Mouse (Mus musculus) T-helper 17 cell (primary cell): ENCODE data around the gene Rpl29.

Source experiments
- in situ Hi-C, 2 experiments: fragments of 300-600 bp; cut with MboI, MseI; formaldehyde crosslinking; loops; 1 replicate in 1 of 2; 2 replicates in 1 of 2; pipeline ENCODE4 v1.15.1; 2025; ENCODE audit warnings: high pct_unique_total_duplicates in 2 of 2

Rpl29 gene

DNA sequence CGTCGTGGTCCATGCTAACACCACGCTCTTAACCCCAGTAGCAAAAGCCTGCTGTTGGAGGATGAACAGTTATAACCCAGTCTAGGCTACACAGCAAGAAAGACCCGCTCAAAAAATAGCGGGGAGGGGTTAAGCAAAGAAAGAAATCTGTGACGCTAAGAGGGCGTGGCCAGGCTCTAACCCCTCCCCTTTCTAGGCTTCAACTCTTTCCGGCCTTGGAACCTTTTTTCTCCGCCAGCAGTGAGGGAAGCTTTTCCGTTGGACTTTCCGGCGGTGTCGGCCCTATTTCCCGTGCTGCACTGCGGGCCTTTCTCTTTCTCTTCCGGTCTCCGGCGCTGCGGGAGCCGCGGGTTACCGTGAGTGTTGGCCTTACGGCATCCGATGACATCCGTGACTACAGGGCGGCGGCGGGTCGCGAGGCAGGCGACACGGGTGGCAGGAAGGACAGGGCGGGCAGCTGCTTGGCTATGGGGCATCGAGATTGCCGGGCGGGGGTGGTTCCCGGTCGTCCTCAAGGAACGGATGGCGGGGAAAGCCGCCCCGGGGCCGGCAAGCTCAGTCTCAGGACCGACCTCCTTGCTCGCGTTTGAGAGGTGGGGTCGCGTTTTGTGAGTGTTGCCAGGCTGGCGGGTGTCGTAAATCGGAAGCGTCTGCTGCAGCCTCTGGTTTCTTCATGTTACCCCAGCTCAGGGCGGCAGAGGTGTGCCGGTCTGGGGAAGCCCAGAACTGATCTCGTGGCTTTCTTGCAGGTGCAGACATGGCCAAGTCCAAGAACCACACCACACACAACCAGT lies at the start of gene Rpl29:
TSS of gene Rpl29 (plus strand) at position 234 of the 794 bp plus-strand sequence.
- in situ Hi-C loops: loop anchor here (5.0 to 25.0 kb wide), 4 partner anchors 62 to 942 kb away; partner anchors contain the start of genes Dusp7 (in 1 of the 2), Ppm1m (in 1 of the 2) and Wdr82 (in 1 of the 2)

GRCm38 (mm10) chr9:106386181-106386864 lies 42.9 kb upstream of the Rpl29 start:
- in situ Hi-C loops: no loop called here

GRCm38 (mm10) chr9:106392828-106393527 lies 36.3 kb upstream of the Rpl29 start:
- in situ Hi-C loops: no loop called here

DNA sequence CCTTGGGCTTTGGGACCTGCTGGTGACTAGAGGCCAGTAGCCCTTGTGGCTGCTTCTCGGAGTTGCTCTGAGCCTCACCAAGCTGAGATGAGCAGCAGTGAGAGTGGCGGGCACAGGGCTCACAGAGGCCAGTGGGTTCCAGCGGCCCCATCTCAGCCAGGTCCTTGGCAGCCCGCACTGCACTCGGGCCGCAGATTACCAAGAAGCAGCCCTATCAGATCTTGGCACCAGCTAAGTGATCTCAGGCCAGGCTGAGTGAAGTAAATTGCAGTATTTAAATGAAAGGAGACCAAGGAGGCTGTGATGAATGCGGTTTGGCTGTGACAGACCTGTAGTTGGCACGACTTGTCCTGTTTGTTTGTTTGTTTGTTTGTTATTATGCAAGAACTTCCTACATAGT lies 35.7 kb upstream of the Rpl29 start:
- in situ Hi-C loops: no loop called here

- in situ Hi-C loops: no loop called here
Measured at GRCm38 (mm10) chr9:106394649-106395602, 34.3 kb upstream of the Rpl29 start.

GRCm38 (mm10) chr9:106397733-106398132 lies 31.5 kb upstream of the Rpl29 start:
- in situ Hi-C loops: no loop called here

GRCm38 (mm10) chr9:106398667-106399311 lies 30.5 kb upstream of the Rpl29 start:
- in situ Hi-C loops: no loop called here

GRCm38 (mm10) chr9:106399808-106400207 lies 29.4 kb upstream of the Rpl29 start:
- in situ Hi-C loops: no loop called here

DNA sequence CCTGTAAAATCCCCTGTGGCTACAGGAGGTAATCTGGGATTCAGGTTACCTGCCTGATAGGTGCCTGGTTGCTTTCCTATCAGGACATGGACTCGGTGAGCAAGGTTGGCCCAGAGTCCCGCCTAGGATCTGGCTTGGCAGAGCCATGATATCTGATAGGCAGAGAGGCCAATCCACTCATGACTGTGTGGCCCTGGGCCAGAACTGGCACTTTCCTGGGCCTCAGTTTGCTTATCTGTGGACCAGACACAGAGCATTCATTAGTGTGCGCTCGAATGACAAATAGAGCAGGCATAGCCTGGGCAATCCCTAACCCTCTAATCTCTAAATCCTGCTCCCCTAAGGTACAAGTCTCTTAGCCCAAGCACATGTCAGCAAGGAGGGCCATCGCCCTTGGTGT lies 27.1 kb upstream of the Rpl29 start:
- in situ Hi-C loops: no loop called here

GRCm38 (mm10) chr9:106402607-106403375 lies 26.5 kb upstream of the Rpl29 start:
- in situ Hi-C loops: no loop called here

- in situ Hi-C loops: no loop called here
Measured at GRCm38 (mm10) chr9:106405275-106405674, 24.0 kb upstream of the Rpl29 start.

GRCm38 (mm10) chr9:106406443-106407078 lies 22.7 kb upstream of the Rpl29 start:
- in situ Hi-C loops: no loop called here

GRCm38 (mm10) chr9:106409096-106409495 lies 20.2 kb upstream of the Rpl29 start:
- in situ Hi-C loops: no loop called here

GRCm38 (mm10) chr9:106410086-106410650 lies 19.1 kb upstream of the Rpl29 start:
- in situ Hi-C loops: no loop called here

DNA sequence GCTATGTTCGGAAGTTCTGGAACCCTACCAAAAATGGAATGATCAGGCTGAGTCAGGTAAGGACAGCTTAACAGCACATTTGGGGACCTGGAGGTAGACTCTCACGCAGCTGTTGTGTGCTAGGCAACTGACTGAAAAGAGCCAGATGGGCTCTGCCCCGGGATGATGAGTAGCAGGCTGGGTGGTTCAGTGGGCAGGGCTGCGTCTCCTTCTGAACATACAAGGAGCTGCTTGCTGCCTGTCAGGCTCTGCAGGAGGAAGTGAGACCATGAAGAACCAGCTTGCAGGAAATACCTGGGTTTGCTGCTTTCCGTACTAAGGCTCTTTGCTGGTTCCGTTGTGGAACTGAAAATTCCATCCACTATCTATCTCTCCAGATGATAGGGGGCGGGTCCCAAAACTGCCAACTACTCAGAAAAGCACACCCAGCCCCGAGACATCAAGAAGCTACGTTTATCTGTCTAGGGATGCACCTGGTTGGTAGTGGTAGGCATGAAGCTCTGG lies 18.1 kb upstream of the Rpl29 start:
- in situ Hi-C loops: no loop called here

DNA sequence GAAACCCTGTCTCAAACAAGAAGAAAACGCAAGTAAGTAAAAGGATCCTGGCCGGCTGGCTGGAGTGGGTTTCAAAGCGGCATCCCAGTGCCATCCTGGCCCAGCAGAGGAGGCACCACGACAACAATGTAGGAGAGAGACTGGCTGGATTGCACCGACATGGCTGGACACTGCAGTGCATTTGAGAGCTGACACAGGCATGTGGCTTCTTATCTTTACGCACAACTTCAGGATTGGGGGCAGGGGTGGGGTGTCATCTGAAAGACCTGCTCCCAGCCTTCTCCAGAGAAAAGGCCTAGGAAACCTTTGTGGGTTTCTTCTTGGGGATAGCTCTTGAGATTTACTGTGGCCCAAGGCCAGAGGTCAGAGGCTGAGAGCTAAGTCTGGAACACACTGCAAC lies 17.5 kb upstream of the Rpl29 start:
- in situ Hi-C loops: no loop called here

- in situ Hi-C loops: no loop called here
Measured at GRCm38 (mm10) chr9:106412210-106412609, 17.0 kb upstream of the Rpl29 start.

- in situ Hi-C loops: no loop called here
Measured at GRCm38 (mm10) chr9:106413606-106414005, 15.6 kb upstream of the Rpl29 start.

DNA sequence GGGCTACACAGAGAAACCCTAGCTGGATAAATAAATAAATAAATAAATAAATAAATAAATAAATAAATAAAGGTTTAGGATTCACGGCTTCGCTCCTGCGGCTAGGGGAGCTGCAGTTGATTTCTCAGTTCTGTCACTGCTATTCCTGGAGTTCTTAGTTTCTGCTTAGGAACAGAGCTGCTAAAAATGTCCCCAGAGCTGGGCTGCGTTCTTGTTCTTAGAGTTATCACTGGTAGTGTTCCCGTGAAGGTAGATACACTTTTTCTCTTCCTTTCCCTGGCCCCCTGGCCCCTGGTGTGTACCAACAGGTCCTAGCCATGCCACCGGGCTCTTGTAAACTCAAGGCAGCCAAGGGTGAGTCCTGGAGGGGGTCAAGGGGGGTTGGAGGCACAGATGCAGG lies 12.4 kb upstream of the Rpl29 start:
- in situ Hi-C loops: loop anchor here (5.0 kb wide), 1 partner anchor 110 kb away; no protein-coding TSS in a partner anchor
